Mouse (Mus musculus) stomach, postnatal 0 days (tissue): ENCODE measurements around the gene Scnm1. TPM values are rescaled to one million over a fixed set of nuclear protein-coding genes. Genes with fewer than 3 reads are reported as not detected.
A peak's percentile ranks its signal among the peaks of the same experiment; 100 is the strongest.

Experiments
- ATAC-seq: fragments of 200-750 bp; cut with Nextera tagmentation; 2 replicates; pipeline ENCODE4 v1.8.0; 2017; ENCODE audit not compliant: low FRiP score, low TSS enrichment
- DNase-seq: peaks from one replicate; pipeline ENCODE4 v3.0.0-alpha.2; 2016; ENCODE audit warnings: low spot score
- H3K27ac ChIP-seq: fragments of 300-500 bp; sonication (generic); replicated peaks from 2 replicates; pipeline ENCODE4 v1.5.1; 2014; ENCODE audit warnings: mild to moderate bottlenecking, control low read depth
- H3K27me3 ChIP-seq: fragments of 300-500 bp; sonication (generic); 2 replicates; pipeline ENCODE4 v1.6.1; 2014; ENCODE audit warnings: low read length; ENCODE audit not compliant: control insufficient read depth, insufficient read depth
- H3K36me3 ChIP-seq: fragments of 300-500 bp; sonication (generic); 2 replicates; pipeline ENCODE4 v1.6.1; 2014; ENCODE audit warnings: low read length, mixed read lengths; ENCODE audit not compliant: control insufficient read depth, insufficient read depth
- H3K4me1 ChIP-seq: fragments of 300-500 bp; sonication (generic); replicated peaks from 2 replicates; pipeline ENCODE4 v1.6.1; 2014; ENCODE audit warnings: antibody characterized with exemption; ENCODE audit not compliant: control insufficient read depth, insufficient read depth
- H3K4me2 ChIP-seq: fragments of 300-500 bp; sonication (generic); replicated peaks from 2 replicates; pipeline ENCODE4 v1.6.1; 2014; ENCODE audit warnings: low read depth, mild to moderate bottlenecking, control low read depth, moderate library complexity
- H3K4me3 ChIP-seq: fragments of 300-500 bp; sonication (generic); 2 replicates; pipeline ENCODE4 v1.5.1; 2014; ENCODE audit warnings: low read depth, low read length, control low read depth
- H3K9ac ChIP-seq: fragments of 300-500 bp; sonication (generic); 2 replicates; pipeline ENCODE4 v1.6.1; 2014; ENCODE audit warnings: mild to moderate bottlenecking, low read length, control low read depth, mixed read lengths
- H3K9me3 ChIP-seq: fragments of 300-500 bp; sonication (generic); 2 replicates; pipeline ENCODE4 v1.6.1; 2016; ENCODE audit warnings: low read length; ENCODE audit not compliant: control insufficient read depth
- CTCF ChIP-seq: IDR thresholded peaks from 2 replicates; pipeline ENCODE4 v1.5.1; 2016; ENCODE audit warnings: antibody characterized with exemption, low read depth, mild to moderate bottlenecking, moderate library complexity
- EP300 ChIP-seq: optimal IDR thresholded peaks from 2 replicates; pipeline ENCODE3; 2016; ENCODE audit warnings: antibody characterized with exemption
- WGBS: fragments of 180-500 bp; shearing (Covaris S2); extraction: QIAGEN DNeasy Blood & Tissue Kit; methylation state at CpG from one replicate; pipeline ENCODE4 v1.1.7; 2014; 5-methylcytosine and 5-hydroxymethylcytosine counted together
- microRNA-seq: library from miRNA; unstranded; fragments of <30 nt; microRNA quantifications from one replicate; pipeline ENCODE4, GENCODE M21; 2016
- polyA plus RNA-seq: library from polyadenylated mRNA; unstranded; fragments of >200 nt; fragmentation: Nextera tagmentation; extraction: Ambion mirVana; gene quantifications from 2 replicates; pipeline ENCODE4 v1.2.1, GENCODE M21; 2015

Gene Scnm1
- polyA plus RNA-seq, 1 experiment from 2014 or later: 42.9 TPM

DNA sequence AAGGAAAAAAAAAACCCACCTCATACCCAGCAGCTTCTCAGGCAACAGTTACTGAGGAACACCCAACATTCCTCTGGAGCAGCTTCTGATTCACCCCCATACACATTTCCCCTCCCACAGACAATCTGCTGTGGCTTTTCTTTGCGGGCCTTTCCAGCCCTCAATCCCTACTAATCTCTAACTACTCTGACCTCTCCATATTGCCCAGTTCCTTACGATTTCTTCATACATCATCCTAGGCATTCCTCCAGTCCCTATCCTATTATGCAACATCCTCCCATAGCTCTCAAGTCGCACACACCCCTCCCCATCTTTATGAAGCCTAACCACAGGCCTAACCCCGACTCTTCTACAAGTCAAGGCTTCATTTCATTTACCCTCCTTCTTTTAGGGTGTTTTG lies 28.7 kb downstream of the Scnm1 start:
- WGBS: 24% methylated on average over 4 of the region's 4 CpGs
- no peaks in the 10 kb centered on the region for H3K36me3 ChIP-seq
- no peaks in the 10 kb centered on the region for H3K27me3 ChIP-seq
- 0 out of 2 replicates have a peak, but pooled peaks cover 4% of the 10 kb centered on the region for H3K4me1 ChIP-seq
- peak overlapping the region; percentile 43; the same call in 1 of the 2 replicates for H3K9ac ChIP-seq
- ATAC-seq (no peak), DNase-seq (no peak)
- TF ChIP-seq EP300 (no peak), CTCF (no peak)
- H3K4me3 ChIP-seq: peak overlapping the region; percentile 94
- peak overlapping the region; percentile 91 for H3K27ac ChIP-seq
- H3K4me2 ChIP-seq: peak overlapping the region; percentile 73
- no peaks in the 10 kb centered on the region for H3K9me3 ChIP-seq

DNA sequence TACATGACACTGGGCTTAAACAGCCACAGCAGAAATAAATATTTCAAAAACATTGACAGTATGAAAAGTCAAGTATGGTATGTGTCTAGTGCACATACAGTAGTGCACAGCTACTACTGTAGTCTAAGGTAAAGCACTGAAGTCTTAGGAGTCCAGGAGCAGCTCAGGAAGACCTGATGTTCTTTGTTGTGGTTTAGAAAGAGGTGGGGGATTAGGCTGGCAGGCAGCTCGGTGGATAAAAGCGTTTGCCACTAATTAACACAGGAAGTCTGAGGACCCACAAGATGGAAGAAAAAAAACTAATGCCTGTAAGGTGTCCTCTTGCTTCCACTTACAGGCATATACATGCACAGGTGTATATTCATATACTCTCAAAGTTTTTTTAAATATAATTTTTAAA lies 33.0 kb downstream of the Scnm1 start:
- no peaks in the 10 kb centered on the region for H3K27me3 ChIP-seq
- no peak overlapping the region for H3K9ac ChIP-seq
- TF ChIP-seq EP300: no peak
- TF ChIP-seq CTCF: no peak
- WGBS: 32% methylated on average over 2 of the region's 2 CpGs
- no peak overlapping the region for H3K4me3 ChIP-seq
- no peaks in the 10 kb centered on the region for H3K9me3 ChIP-seq
- H3K4me1 ChIP-seq: 0 out of 2 replicates have a peak, but pooled peaks cover 4% of the 10 kb centered on the region
- peaks cover 4% of the 10 kb centered on the region for H3K36me3 ChIP-seq
- no peak for ATAC-seq
- H3K4me2 ChIP-seq: no peak overlapping the region
- no peak overlapping the region for H3K27ac ChIP-seq
- DNase-seq: no peak

DNA sequence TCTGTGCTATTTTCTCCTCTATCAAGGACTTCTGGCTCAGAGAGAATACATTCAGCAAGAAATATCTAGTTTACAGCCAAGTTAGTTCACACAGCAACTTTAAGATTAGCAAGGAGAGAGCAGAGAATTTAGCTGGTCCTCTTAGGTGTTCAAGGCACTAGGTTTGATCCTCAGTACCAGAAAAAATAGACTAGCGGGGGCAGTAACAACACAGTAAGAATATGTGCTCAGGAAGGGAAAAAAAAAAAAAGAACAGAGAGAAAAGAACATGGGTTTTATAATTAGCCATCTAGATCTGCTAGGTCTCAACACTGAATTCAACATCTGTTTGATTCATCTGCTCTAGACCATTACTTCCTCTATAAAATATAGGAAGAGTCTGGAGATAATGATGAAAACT lies 45.7 kb downstream of the Scnm1 start:
- no peak for ATAC-seq

More for the DNA sequence above, 45.7 kb downstream of the Scnm1 start:
- H3K4me3 ChIP-seq: no peak overlapping the region
- WGBS: 86% methylated on average over 1 of the region's 1 CpGs
- no peaks in the 10 kb centered on the region for H3K9me3 ChIP-seq
- H3K36me3 ChIP-seq: no peaks in the 10 kb centered on the region
- H3K27me3 ChIP-seq: no peaks in the 10 kb centered on the region
- no peak overlapping the region for H3K4me2 ChIP-seq
- H3K9ac ChIP-seq: no peak overlapping the region
- no peak for DNase-seq
- TF ChIP-seq EP300 (no peak), CTCF (no peak)
- H3K27ac ChIP-seq: no peak overlapping the region
- no peaks in the 10 kb centered on the region for H3K4me1 ChIP-seq

Small RNA genes lying within 50 kb of the gene (microRNA-seq; reads per million reads assigned to microRNA genes)
- not detected for gene Mir8099-1

Other genes starting within 250 kb of the Scnm1 start
- gene Psmb4, start 247.1 kb downstream of the Scnm1 start, polyA plus RNA-seq: 243 and 251 TPM in 2 replicates
- 65.9 and 71.9 TPM in 2 replicates for gene Selenbp1, start 201.0 kb downstream of the Scnm1 start, polyA plus RNA-seq
- 3.0 and 3.2 TPM in 2 replicates for gene Rfx5, start 179.9 kb downstream of the Scnm1 start, polyA plus RNA-seq
- gene Pi4kb, start 159.3 kb downstream of the Scnm1 start, polyA plus RNA-seq: 10.0 and 11.2 TPM in 2 replicates
- gene Zfp687, start 118.6 kb downstream of the Scnm1 start, polyA plus RNA-seq: 8.2 and 10.0 TPM in 2 replicates
- gene Psmd4, start 91.4 kb downstream of the Scnm1 start, polyA plus RNA-seq: 171 and 175 TPM in 2 replicates
- gene Pip5k1a, start 27.1 kb downstream of the Scnm1 start, polyA plus RNA-seq: 15.7 and 17.8 TPM in 2 replicates
- 60.8 and 65.9 TPM in 2 replicates for gene Vps72, start 23.0 kb downstream of the Scnm1 start, polyA plus RNA-seq
- 0.70 and 1.0 TPM in 2 replicates for gene Tmod4, start 9.5 kb downstream of the Scnm1 start, polyA plus RNA-seq
- gene Lysmd1, start 77 bp upstream of the Scnm1 start, polyA plus RNA-seq: 9.6 and 10.1 TPM in 2 replicates
- gene Tnfaip8l2, start 8.3 kb upstream of the Scnm1 start, polyA plus RNA-seq: 5.0 and 5.3 TPM in 2 replicates
- 1.7 and 2.2 TPM in 2 replicates for gene Sema6c, start 26.4 kb upstream of the Scnm1 start, polyA plus RNA-seq
- 3.3 and 3.4 TPM in 2 replicates for gene Gabpb2, start 83.9 kb upstream of the Scnm1 start, polyA plus RNA-seq
- gene Cdc42se1, start 94.7 kb upstream of the Scnm1 start, polyA plus RNA-seq: 88.1 and 99.4 TPM in 2 replicates
- 11.0 and 11.8 TPM in 2 replicates for gene Mllt11, start 98.2 kb upstream of the Scnm1 start, polyA plus RNA-seq
- gene Gm128, start 107.6 kb upstream of the Scnm1 start, polyA plus RNA-seq: 0.21 and 0.38 TPM in 2 replicates
- gene Bnipl, start 117.2 kb upstream of the Scnm1 start, polyA plus RNA-seq: 16.6 and 16.8 TPM in 2 replicates
- 55.9 and 64.1 TPM in 2 replicates for gene Mindy1, start 147.3 kb upstream of the Scnm1 start, polyA plus RNA-seq
- 10.1 and 11.7 TPM in 2 replicates for gene Prune1, start 148.1 kb upstream of the Scnm1 start, polyA plus RNA-seq
- gene Anxa9, start 173.2 kb upstream of the Scnm1 start, polyA plus RNA-seq: 57.2 and 63.1 TPM in 2 replicates
- gene Cers2, start 180.8 kb upstream of the Scnm1 start, polyA plus RNA-seq: 75.0 and 80.3 TPM in 2 replicates
- gene Setdb1, start 223.2 kb upstream of the Scnm1 start, polyA plus RNA-seq: 8.6 and 9.2 TPM in 2 replicates